Comparison of ENCODE assay signal across 26 mouse cellular contexts in the genomic region with DNA sequence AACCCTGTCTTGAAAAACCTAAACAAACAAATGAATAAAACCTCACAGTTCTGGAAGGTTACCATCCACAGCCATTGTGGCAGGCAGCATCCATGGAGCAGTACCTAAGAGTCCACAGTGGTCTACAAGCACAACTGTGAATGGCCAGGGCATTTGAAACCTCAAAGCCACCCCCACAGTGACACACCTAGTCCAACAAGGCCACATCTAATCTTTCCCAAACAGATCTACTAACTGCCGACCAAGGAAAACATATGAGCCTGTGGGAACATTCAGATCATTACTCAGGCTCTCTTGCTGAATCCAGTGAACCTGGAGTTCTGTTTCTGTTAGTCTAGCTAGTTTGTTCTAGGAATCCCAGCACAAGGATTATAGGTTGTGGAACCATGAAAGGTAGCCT.
"Had no signal": no experiment of that assay in that cellular context is flagged by ENCODE, and none has a peak within 500 bp of the region (broad histone marks: within the 10 kb centered on the region; RNA-seq: fewer than 3 reads in every experiment).

No protein-coding gene starts in this region.

- H3K9ac ChIP-seq: heart, embryonic 12.5 days; hindbrain, embryonic 12.5 days; hindbrain, embryonic 14.5 days; limb, embryonic 12.5 days; liver, embryonic 13.5 days; liver, embryonic 15.5 days had no signal

- H3K9me3 ChIP-seq: heart, embryonic 10.5 days; heart, embryonic 12.5 days; hindbrain, embryonic 10.5 days; hindbrain, embryonic 12.5 days; limb, embryonic 10.5 days; limb, embryonic 12.5 days; liver, embryonic 13.5 days; liver, embryonic 15.5 days had no signal

- ATAC-seq: hindbrain, embryonic 16.5 days; inflammation-experienced regulatory T-cells, adult 6 months; intestine, embryonic 16.5 days had no signal

- H3K4me3 ChIP-seq: heart, adult 2 months; heart, embryonic 10.5 days; heart, embryonic 12.5 days; hindbrain, embryonic 10.5 days; hindbrain, embryonic 12.5 days; layer of hippocampus, adult 2 months; left cerebral cortex, adult 2 months; limb, embryonic 10.5 days; limb, embryonic 12.5 days; liver, embryonic 13.5 days; liver, embryonic 15.5 days had no signal

- H3K27ac ChIP-seq: heart, adult 2 months; heart, embryonic 10.5 days; hindbrain, embryonic 10.5 days; hindbrain, embryonic 12.5 days; hindbrain, embryonic 14.5 days; layer of hippocampus, adult 2 months; left cerebral cortex, adult 2 months; limb, embryonic 10.5 days; limb, embryonic 12.5 days; liver, embryonic 13.5 days; liver, embryonic 15.5 days had no signal

- H3K27me3 ChIP-seq: heart, embryonic 12.5 days; hindbrain, embryonic 12.5 days; limb, embryonic 12.5 days; liver, embryonic 13.5 days; liver, embryonic 15.5 days had no signal

- DNase-seq: gastrocnemius, postnatal 14 days; gastrocnemius, postnatal 36 days; heart, adult 2 months; heart, postnatal 10 days; heart, postnatal 4 days; kidney, adult 18-20 months; kidney, adult 8-10 months; kidney, postnatal 10 days; kidney, postnatal 25 days; kidney, postnatal 4 days; liver; liver, embryonic 13.5 days had no signal

- H3K4me1 ChIP-seq: hindbrain, embryonic 12.5 days; liver, embryonic 13.5 days had no signal

- H3K4me2 ChIP-seq: heart, embryonic 12.5 days; hindbrain, embryonic 12.5 days; hindbrain, embryonic 14.5 days; limb, embryonic 12.5 days; liver, embryonic 11.5 days; liver, embryonic 13.5 days; liver, embryonic 15.5 days had no signal

- H3K36me3 ChIP-seq: heart, embryonic 10.5 days; heart, embryonic 12.5 days; hindbrain, embryonic 10.5 days; hindbrain, embryonic 12.5 days; limb, embryonic 10.5 days; limb, embryonic 12.5 days; liver, embryonic 13.5 days; liver, embryonic 15.5 days had no signal
